Mouse (Mus musculus): ENCODE data around the gene Bst1. TPM values are rescaled to one million over a fixed set of nuclear protein-coding genes. Genes with fewer than 3 reads are reported as not detected.

Bst1 gene
- polyA plus RNA-seq, 1 experiment from 2014 or later = 2.0 TPM

- peaks cover 3% of the 10 kb centered on the region for H3K4me1 ChIP-seq (replicated peaks; ENCODE audit: control insufficient read depth, insufficient read depth, low read length)
- no peaks in the 10 kb centered on the region for H3K36me3 ChIP-seq (ENCODE audit: control insufficient read depth, insufficient read depth, low read length)
- no peak overlapping the region for H3K9ac ChIP-seq (ENCODE audit: low read length)
- 82% methylated on average over 4 of the region's 4 CpGs for WGBS
- H3K4me2 ChIP-seq (ENCODE audit: low read depth, low read length) = no peak overlapping the region
- no peak for ATAC-seq (ENCODE audit: low read depth)
- H3K9me3 ChIP-seq (ENCODE audit: control insufficient read depth, low read length) = no peaks in the 10 kb centered on the region
- H3K27ac ChIP-seq (ENCODE audit: low read length) = no peak overlapping the region
- H3K27me3 ChIP-seq (ENCODE audit: control insufficient read depth, insufficient read depth, low read depth, low read length) = no peaks in the 10 kb centered on the region
- H3K4me3 ChIP-seq (ENCODE audit: low read length) = no peak overlapping the region
Measured at GRCm38 (mm10) chr5:43806914-43807313, 11.8 kb upstream of the Bst1 start.

DNA sequence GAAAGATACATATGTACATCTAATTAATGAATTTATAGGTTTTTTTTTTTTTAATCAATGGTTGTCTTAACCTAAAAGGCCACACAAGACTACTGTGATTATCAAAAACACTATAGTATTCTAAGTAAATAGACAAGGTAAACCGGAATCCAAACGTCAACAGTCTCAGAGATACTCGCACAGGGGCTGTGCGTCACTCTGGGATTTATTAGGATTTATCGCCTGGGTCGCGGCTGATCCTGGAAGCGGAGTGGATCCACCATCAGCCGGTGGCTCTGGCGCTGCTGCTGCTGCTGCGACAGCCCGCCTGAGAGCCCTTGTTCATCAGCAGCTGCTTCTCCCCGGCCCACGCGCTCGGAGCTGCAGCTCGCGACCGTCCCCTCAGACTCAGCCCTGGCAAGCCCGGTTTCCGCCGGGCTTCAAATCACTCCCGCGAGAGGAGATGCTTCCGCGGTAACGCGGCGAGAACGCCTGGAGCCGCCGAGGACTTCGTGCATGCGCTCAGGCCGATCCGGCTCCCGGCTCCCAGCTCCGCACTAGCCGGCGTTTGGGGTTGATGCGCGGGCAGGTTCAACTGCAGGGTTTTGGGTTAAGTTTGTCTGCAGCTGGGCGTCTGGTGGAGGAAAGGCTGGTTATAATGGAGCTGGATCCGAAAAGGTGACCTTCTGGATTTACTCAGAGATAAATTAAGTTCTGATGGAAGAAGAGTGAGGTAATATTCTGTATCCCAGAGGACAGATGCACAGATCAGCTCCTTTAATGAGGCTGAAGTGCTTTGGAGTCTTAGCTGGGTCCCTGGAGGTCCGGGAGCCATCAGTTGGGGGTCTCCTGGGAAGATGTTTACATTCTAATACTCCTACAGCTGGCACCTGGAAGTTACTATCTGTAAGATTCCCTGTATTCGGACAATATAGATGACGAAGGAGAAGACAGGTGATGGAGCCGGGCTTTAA, 10.7 kb upstream of the Bst1 start:
- Histone ChIP-seq H3K4me3 (ENCODE audit: low read length) (peak overlapping the region; percentile 59), H3K36me3 (ENCODE audit: control insufficient read depth, insufficient read depth, low read length) (no peaks in the 10 kb centered on the region), H3K9me3 (ENCODE audit: control insufficient read depth, low read length) (no peaks in the 10 kb centered on the region), H3K9ac (ENCODE audit: low read length) (peak overlapping the region; percentile 88), H3K27ac (ENCODE audit: low read length) (peak overlapping the region; percentile 71), H3K4me2 (ENCODE audit: low read depth, low read length) (peak overlapping the region; percentile 87), H3K27me3 (ENCODE audit: control insufficient read depth, insufficient read depth, low read depth, low read length) (no peaks in the 10 kb centered on the region), H3K4me1 (replicated peaks; ENCODE audit: control insufficient read depth, insufficient read depth, low read length) (peaks cover 3% of the 10 kb centered on the region)
- ATAC-seq (ENCODE audit: low read depth) = peak; percentile 96
- WGBS = 4% methylated on average over 48 of the region's 48 CpGs

DNA sequence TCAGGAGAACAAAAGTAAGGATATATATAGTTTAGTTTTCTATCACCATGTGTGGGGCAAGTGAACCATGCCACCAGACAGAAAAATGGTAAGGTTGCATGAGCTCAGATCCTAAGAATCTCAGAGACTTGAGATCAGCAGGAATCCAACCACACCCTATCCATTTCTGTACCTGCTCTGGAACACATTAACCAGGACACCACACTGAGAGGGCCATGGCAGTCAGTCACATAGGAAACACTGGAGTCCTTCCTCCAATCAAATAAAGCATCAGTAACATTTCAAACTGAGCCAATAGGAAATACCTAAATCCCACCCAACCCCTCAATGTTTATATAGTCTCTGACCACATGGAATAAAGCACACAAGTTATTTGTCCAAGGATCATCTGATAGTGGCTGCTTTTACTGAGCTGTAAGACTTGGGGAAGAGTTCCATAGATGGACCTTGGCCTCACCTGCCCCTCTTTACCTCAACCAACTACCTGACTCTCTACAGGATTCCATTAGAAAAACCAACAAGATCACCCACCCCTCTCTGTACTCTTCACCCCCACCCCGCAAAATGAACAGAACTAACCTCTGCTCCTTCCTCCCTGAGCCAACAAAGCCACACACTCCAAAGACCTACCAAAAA, 8.1 kb upstream of the Bst1 start:
- WGBS = 48% methylated on average over 1 of the region's 1 CpGs
- H3K27ac ChIP-seq (ENCODE audit: low read length) = no peak overlapping the region
- no peaks in the 10 kb centered on the region for H3K36me3 ChIP-seq (ENCODE audit: control insufficient read depth, insufficient read depth, low read length)
- ATAC-seq (ENCODE audit: low read depth) = no peak
- H3K9ac ChIP-seq (ENCODE audit: low read length) = no peak overlapping the region
- no peak overlapping the region for H3K4me2 ChIP-seq (ENCODE audit: low read depth, low read length)
- H3K9me3 ChIP-seq (ENCODE audit: control insufficient read depth, low read length) = no peaks in the 10 kb centered on the region
- no peak overlapping the region for H3K4me3 ChIP-seq (ENCODE audit: low read length)
- peaks cover 3% of the 10 kb centered on the region for H3K4me1 ChIP-seq (replicated peaks; ENCODE audit: control insufficient read depth, insufficient read depth, low read length)
- no peaks in the 10 kb centered on the region for H3K27me3 ChIP-seq (ENCODE audit: control insufficient read depth, insufficient read depth, low read depth, low read length)

DNA sequence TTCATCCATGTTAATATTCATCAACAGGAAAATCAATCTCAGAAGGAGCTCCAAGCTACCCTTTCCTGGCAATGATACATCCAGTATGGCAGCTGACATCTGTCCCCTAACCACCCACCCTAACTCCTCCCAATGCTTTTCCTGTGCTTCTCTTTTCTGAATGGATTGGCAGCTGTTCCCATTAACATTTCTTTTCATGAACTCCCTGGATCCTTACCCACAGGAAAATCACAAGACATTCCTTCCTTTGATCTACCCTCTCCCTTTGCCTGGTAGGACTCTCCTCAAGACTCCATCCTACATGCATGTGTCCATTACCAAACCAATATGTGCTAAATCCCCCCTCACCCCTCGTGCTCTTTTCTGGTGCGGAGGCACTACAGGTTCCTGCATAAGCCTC, 4.1 kb upstream of the Bst1 start:
- Histone ChIP-seq H3K27ac (ENCODE audit: low read length) (no peak overlapping the region), H3K4me2 (ENCODE audit: low read depth, low read length) (no peak overlapping the region), H3K27me3 (ENCODE audit: control insufficient read depth, insufficient read depth, low read depth, low read length) (no peaks in the 10 kb centered on the region), H3K9me3 (ENCODE audit: control insufficient read depth, low read length) (no peaks in the 10 kb centered on the region), H3K4me3 (ENCODE audit: low read length) (no peak overlapping the region), H3K36me3 (ENCODE audit: control insufficient read depth, insufficient read depth, low read length) (no peaks in the 10 kb centered on the region), H3K9ac (ENCODE audit: low read length) (no peak overlapping the region), H3K4me1 (replicated peaks; ENCODE audit: control insufficient read depth, insufficient read depth, low read length) (peaks cover 5% of the 10 kb centered on the region; the same call in 1 of the 2 replicates)
- 83% methylated on average over 2 of the region's 2 CpGs for WGBS
- ATAC-seq (ENCODE audit: low read depth) = no peak

- H3K4me2 ChIP-seq (ENCODE audit: low read depth, low read length) = no peak overlapping the region
- H3K36me3 ChIP-seq (ENCODE audit: control insufficient read depth, insufficient read depth, low read length) = no peaks in the 10 kb centered on the region
- H3K27me3 ChIP-seq (ENCODE audit: control insufficient read depth, insufficient read depth, low read depth, low read length) = no peaks in the 10 kb centered on the region
- no peak overlapping the region for H3K4me3 ChIP-seq (ENCODE audit: low read length)
- no peak for ATAC-seq (ENCODE audit: low read depth)
- WGBS = 37% methylated on average over 1 of the region's 1 CpGs
- H3K9me3 ChIP-seq (ENCODE audit: control insufficient read depth, low read length) = no peaks in the 10 kb centered on the region
- peaks cover 5% of the 10 kb centered on the region; the same call in 1 of the 2 replicates for H3K4me1 ChIP-seq (replicated peaks; ENCODE audit: control insufficient read depth, insufficient read depth, low read length)
- H3K27ac ChIP-seq (ENCODE audit: low read length) = no peak overlapping the region
- no peak overlapping the region for H3K9ac ChIP-seq (ENCODE audit: low read length)
Measured at GRCm38 (mm10) chr5:43815769-43816168, 2.9 kb upstream of the Bst1 start.

GRCm38 (mm10) chr5:43820785-43821184, 2.1 kb downstream of the Bst1 start:
- Histone ChIP-seq H3K4me2 (ENCODE audit: low read depth, low read length) (no peak overlapping the region), H3K27ac (ENCODE audit: low read length) (peak overlapping the region; percentile 13; the same call in 1 of the 2 replicates), H3K4me3 (ENCODE audit: low read length) (no peak overlapping the region), H3K36me3 (ENCODE audit: control insufficient read depth, insufficient read depth, low read length) (no peaks in the 10 kb centered on the region), H3K9ac (ENCODE audit: low read length) (no peak overlapping the region), H3K4me1 (replicated peaks; ENCODE audit: control insufficient read depth, insufficient read depth, low read length) (peaks cover 5% of the 10 kb centered on the region; the same call in 1 of the 2 replicates), H3K27me3 (ENCODE audit: control insufficient read depth, insufficient read depth, low read depth, low read length) (no peaks in the 10 kb centered on the region), H3K9me3 (ENCODE audit: control insufficient read depth, low read length) (no peaks in the 10 kb centered on the region)
- WGBS = 50% methylated on average over 11 of the region's 11 CpGs
- peak; percentile 84 for ATAC-seq (ENCODE audit: low read depth)

GRCm38 (mm10) chr5:43821538-43821937, 2.9 kb downstream of the Bst1 start, which contains the start of gene Fbxl5:
TSS of gene Fbxl5 (minus strand) at chr5:43821638.
- Histone ChIP-seq H3K36me3 (ENCODE audit: control insufficient read depth, insufficient read depth, low read length) (no peaks in the 10 kb centered on the region), H3K27ac (ENCODE audit: low read length) (peak within 1 kb of the TSS; percentile 13; the same call in 1 of the 2 replicates), H3K9me3 (ENCODE audit: control insufficient read depth, low read length) (no peaks in the 10 kb centered on the region), H3K4me2 (ENCODE audit: low read depth, low read length) (no peak within 1 kb of the TSS), H3K9ac (ENCODE audit: low read length) (no peak within 1 kb of the TSS), H3K27me3 (ENCODE audit: control insufficient read depth, insufficient read depth, low read depth, low read length) (no peaks in the 10 kb centered on the region), H3K4me1 (replicated peaks; ENCODE audit: control insufficient read depth, insufficient read depth, low read length) (peaks cover 5% of the 10 kb centered on the region; the same call in 1 of the 2 replicates), H3K4me3 (ENCODE audit: low read length) (no peak within 1 kb of the TSS)
- 80% methylated on average over 19 of the region's 19 CpGs for WGBS
- ATAC-seq (ENCODE audit: low read depth) = no peak

- H3K9ac ChIP-seq (ENCODE audit: low read length) = no peak overlapping the region
- H3K9me3 ChIP-seq (ENCODE audit: control insufficient read depth, low read length) = no peaks in the 10 kb centered on the region
- no peak overlapping the region for H3K4me2 ChIP-seq (ENCODE audit: low read depth, low read length)
- 91% methylated on average over 8 of the region's 8 CpGs for WGBS
- no peaks in the 10 kb centered on the region for H3K36me3 ChIP-seq (ENCODE audit: control insufficient read depth, insufficient read depth, low read length)
- no peak for ATAC-seq (ENCODE audit: low read depth)
- H3K4me3 ChIP-seq (ENCODE audit: low read length) = no peak overlapping the region
- no peak overlapping the region for H3K27ac ChIP-seq (ENCODE audit: low read length)
- no peaks in the 10 kb centered on the region for H3K27me3 ChIP-seq (ENCODE audit: control insufficient read depth, insufficient read depth, low read depth, low read length)
- H3K4me1 ChIP-seq (replicated peaks; ENCODE audit: control insufficient read depth, insufficient read depth, low read length) = peaks cover 5% of the 10 kb centered on the region; the same call in 1 of the 2 replicates
Measured at GRCm38 (mm10) chr5:43822199-43822598, 3.5 kb downstream of the Bst1 start.

DNA sequence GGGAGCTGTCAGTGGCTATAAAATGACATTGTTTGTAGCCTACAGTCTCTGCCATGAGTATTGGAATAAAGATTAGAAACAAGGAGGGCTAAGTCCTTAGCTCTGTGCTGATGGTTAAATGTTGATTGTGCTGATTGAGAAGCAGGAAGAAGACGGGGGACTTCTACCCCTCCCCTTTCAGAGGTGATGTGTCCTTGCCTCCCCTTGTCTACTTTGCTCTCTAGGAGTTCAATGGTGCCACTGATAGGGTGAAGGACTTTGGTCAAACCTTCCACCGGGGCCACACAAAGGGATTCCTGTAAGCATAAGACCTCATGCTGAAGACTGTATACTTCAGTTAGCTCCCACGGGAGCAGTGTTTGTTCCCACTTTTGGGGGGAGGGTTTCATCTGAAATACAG, 4.1 kb downstream of the Bst1 start:
- no peak overlapping the region for H3K27ac ChIP-seq (ENCODE audit: low read length)
- no peaks in the 10 kb centered on the region for H3K9me3 ChIP-seq (ENCODE audit: control insufficient read depth, low read length)
- H3K4me2 ChIP-seq (ENCODE audit: low read depth, low read length) = no peak overlapping the region
- 59% methylated on average over 3 of the region's 3 CpGs for WGBS
- no peak for ATAC-seq (ENCODE audit: low read depth)
- H3K36me3 ChIP-seq (ENCODE audit: control insufficient read depth, insufficient read depth, low read length) = no peaks in the 10 kb centered on the region
- H3K27me3 ChIP-seq (ENCODE audit: control insufficient read depth, insufficient read depth, low read depth, low read length) = no peaks in the 10 kb centered on the region
- peaks cover 5% of the 10 kb centered on the region; the same call in 1 of the 2 replicates for H3K4me1 ChIP-seq (replicated peaks; ENCODE audit: control insufficient read depth, insufficient read depth, low read length)
- no peak overlapping the region for H3K9ac ChIP-seq (ENCODE audit: low read length)
- no peak overlapping the region for H3K4me3 ChIP-seq (ENCODE audit: low read length)
